Mouse (Mus musculus): ENCODE results near the gene Gm10282. TPM values are rescaled to one million over a fixed set of nuclear protein-coding genes. Genes with fewer than 3 reads are reported as not detected.
A peak's percentile ranks its signal among the peaks of the same experiment; 100 is the strongest.

Gene Gm10282
- polyA plus RNA-seq (2015; fragmentation: Nextera tagmentation; extraction: Ambion mirVana) = 10.9 and 13.0 TPM in 2 replicates

DNA sequence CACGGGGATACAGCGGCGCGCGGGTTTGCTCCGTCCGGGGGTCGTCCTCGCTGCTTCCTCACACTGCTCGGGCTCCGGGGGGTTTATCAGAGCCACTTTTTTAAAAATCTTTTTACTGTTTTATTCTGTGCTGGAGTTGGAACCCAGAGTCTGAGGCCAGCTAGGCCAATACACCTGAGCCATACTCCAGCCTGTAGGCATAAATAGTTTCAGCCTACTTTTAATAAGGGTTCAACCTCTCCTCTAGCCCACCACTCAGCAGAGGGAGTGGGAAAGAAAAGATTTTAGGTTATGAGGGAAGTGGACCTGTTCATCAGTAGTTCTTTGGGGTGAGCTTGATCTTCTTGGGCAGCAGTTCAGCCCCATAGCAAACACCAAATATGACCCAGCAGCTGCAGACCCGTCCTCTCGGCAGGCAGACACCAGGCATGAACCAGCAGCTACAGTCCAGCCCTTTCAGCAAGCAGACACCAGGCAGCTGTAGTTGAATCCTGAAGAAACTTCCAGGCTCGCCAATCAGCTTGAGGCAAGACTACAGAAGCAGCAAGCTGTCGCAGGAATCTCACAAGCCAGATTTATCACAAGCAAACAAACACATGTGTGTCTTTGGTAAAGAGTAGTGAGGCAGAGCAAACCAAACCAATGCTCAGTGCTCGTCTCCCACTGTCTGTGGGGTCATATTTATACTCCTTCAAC, at the start of gene Gm10282:
TSS of gene Gm10282 (minus strand) at position 51 of the 696 bp plus-strand sequence.
- no peaks in the 10 kb centered on the region for H3K9me3 ChIP-seq (replicated peaks)
- no peaks in the 10 kb centered on the region for H3K27me3 ChIP-seq (replicated peaks)
- H3K9ac ChIP-seq (replicated peaks) = no peak within 1 kb of the TSS
- H3K4me2 ChIP-seq = no peak within 1 kb of the TSS
- H3K4me1 ChIP-seq = no peaks in the 10 kb centered on the region
- ATAC-seq (ENCODE audit: low FRiP score) = no peak
- no peak within 1 kb of the TSS for H3K4me3 ChIP-seq (replicated peaks)
- WGBS = 83% methylated on average over 15 of the region's 16 CpGs
- no peak within 1 kb of the TSS for H3K27ac ChIP-seq (replicated peaks)
- no peaks in the 10 kb centered on the region for H3K36me3 ChIP-seq

DNA sequence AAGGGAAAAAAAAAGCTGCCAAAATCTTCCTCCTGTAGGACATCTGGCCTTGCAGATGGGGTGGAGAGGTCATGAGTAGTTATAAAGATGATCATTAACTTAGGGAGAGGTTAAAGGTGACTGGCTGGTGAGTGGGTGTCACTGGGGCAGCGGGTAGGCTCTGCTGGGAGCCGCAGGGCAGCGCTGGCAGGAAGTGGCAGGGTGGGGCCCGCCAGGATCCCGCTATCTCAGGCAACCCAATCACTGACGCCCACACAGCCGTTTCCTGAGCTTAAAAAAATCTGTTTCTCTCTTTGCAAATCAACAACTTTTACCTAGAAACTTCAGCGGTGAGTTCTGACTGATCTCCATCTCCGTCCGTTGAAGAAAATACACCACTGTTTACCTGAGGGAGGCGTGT, 49.2 kb upstream of the Gm10282 start:
- 84% methylated on average over 11 of the region's 11 CpGs for WGBS
- Histone ChIP-seq H3K27me3 (replicated peaks) (no peaks in the 10 kb centered on the region), H3K36me3 (peaks cover 72% of the 10 kb centered on the region), H3K4me3 (replicated peaks) (no peak overlapping the region), H3K27ac (replicated peaks) (no peak overlapping the region), H3K4me1 (no peaks in the 10 kb centered on the region), H3K4me2 (no peak overlapping the region), H3K9ac (replicated peaks) (no peak overlapping the region), H3K9me3 (replicated peaks) (no peaks in the 10 kb centered on the region)
- ATAC-seq (ENCODE audit: low FRiP score) = no peak

DNA sequence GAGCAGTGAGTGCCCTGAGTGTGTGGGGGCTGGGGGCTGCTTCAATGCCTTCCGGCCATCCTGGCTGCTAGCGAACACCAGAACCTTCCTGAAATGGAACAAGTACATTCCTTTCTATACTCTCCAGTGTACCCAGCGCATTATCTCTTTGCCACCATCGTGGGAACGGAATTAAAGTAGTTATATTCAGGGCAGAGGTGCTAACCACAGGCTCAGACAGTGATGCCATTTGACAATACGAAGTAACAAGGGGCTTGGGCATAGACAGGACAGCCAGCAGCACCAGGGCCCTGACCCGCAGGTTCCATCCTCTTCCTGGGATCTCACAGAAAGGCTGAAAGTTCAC, 48.6 kb upstream of the Gm10282 start:
- no peaks in the 10 kb centered on the region for H3K27me3 ChIP-seq (replicated peaks)

DNA sequence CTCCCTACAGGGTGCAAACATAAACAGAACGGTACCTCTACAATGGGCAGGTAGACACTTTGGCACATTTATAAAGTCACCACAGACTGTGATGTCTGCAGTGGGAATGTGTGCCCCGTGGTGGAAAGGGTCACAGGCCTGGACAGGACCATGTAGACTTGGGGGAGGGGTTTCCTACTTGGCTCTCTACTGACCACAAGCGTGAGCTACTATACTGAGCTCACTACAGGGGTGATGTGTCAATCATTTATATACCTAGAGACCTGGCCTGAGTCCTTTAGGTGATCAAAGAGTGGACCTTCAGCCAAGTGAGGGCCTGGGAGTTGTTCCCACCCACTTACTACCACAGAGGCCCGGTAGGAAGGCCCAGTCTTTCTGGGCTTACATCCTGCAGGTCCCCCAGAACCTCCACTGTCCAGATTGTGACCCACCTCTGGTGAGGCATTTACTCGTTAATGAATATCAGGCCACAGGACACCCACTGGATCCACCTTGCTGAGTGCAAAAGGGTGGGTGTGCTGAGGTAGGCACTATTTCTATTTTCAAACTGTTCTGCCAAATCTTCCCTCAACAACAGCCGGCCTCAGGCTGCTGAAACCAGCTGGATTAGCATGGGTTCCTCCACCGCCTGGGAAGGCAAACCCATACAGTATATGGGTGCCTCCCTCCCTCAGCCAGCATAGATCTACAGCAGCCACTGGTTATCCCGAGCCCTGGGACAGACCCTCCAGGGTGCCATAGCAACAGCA, 48.1 kb upstream of the Gm10282 start:
- H3K36me3 ChIP-seq = peaks cover 63% of the 10 kb centered on the region
- no peak overlapping the region for H3K27ac ChIP-seq (replicated peaks)
- no peak overlapping the region for H3K9ac ChIP-seq (replicated peaks)
- no peaks in the 10 kb centered on the region for H3K4me1 ChIP-seq
- H3K4me3 ChIP-seq (replicated peaks) = no peak overlapping the region
- ATAC-seq (ENCODE audit: low FRiP score) = peak; percentile 49; the same call in 1 of the 2 replicates
- no peaks in the 10 kb centered on the region for H3K9me3 ChIP-seq (replicated peaks)
- WGBS = 86% methylated on average over 8 of the region's 8 CpGs
- no peak overlapping the region for H3K4me2 ChIP-seq
- H3K27me3 ChIP-seq (replicated peaks) = no peaks in the 10 kb centered on the region

More for the DNA sequence above, 48.6 kb upstream of the Gm10282 start:
- WGBS = 88% methylated on average over 7 of the region's 7 CpGs
- Histone ChIP-seq H3K4me1 (no peaks in the 10 kb centered on the region), H3K9ac (replicated peaks) (no peak overlapping the region), H3K36me3 (peaks cover 67% of the 10 kb centered on the region), H3K4me3 (replicated peaks) (no peak overlapping the region), H3K4me2 (no peak overlapping the region), H3K27ac (replicated peaks) (no peak overlapping the region), H3K9me3 (replicated peaks) (no peaks in the 10 kb centered on the region)
- ATAC-seq (ENCODE audit: low FRiP score) = no peak

DNA sequence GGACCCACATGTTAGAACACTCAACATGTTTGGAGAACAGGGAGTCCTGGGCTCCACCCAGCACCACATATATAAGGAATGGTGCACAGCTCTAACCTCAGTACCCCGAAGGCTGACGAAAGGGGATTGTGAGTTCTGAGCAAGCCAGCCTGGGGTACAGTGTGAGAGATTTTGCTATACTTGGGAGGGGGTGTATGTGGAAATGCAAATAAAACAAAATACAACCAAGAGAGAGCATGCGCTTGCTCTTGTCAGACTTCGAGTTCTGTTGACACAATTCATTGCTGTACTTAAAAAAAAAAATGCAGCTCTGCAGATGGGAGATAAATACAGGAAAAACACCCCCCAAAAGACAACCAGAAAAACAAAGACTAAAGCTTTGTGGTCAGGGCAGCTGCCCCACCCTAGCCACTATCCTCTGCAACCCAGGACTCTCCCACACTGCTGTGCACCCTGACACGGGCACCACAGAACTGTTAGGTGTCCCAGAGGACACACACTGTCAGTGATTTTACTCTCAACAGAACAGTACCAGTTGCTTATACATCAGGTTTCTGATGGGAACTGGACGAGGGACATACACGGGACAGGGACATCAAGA, 46.4 kb upstream of the Gm10282 start:
- 88% methylated on average over 7 of the region's 7 CpGs for WGBS
- no peaks in the 10 kb centered on the region for H3K27me3 ChIP-seq (replicated peaks)
- no peaks in the 10 kb centered on the region for H3K9me3 ChIP-seq (replicated peaks)
- peaks cover 55% of the 10 kb centered on the region for H3K36me3 ChIP-seq
- H3K27ac ChIP-seq (replicated peaks) = no peak overlapping the region
- no peak for ATAC-seq (ENCODE audit: low FRiP score)
- no peak overlapping the region for H3K4me3 ChIP-seq (replicated peaks)
- H3K4me1 ChIP-seq = no peaks in the 10 kb centered on the region
- no peak overlapping the region for H3K9ac ChIP-seq (replicated peaks)
- H3K4me2 ChIP-seq = no peak overlapping the region

DNA sequence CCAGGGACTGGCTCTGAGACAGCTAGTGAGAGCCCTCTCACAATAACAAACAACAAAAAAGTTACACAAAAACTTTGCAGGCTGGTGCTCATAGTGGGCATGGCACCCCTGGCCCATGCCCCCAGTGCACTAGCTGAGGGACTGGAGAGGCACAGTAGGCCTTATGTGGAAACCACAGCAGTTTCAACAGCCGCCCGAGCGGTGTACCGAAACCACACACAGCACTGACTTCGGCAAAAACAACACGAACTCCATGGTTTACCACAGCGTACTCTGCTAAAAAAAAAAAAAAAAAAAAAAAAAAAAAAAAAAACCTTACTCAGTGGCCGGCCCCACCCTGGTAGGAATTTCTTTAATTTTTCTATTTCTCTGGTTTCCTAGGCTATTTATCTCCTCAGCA, 45.7 kb upstream of the Gm10282 start:
- Histone ChIP-seq H3K4me3 (replicated peaks) (no peak overlapping the region), H3K9ac (replicated peaks) (no peak overlapping the region), H3K36me3 (peaks cover 55% of the 10 kb centered on the region), H3K27me3 (replicated peaks) (no peaks in the 10 kb centered on the region), H3K4me2 (no peak overlapping the region), H3K27ac (replicated peaks) (no peak overlapping the region), H3K4me1 (no peaks in the 10 kb centered on the region), H3K9me3 (replicated peaks) (no peaks in the 10 kb centered on the region)
- 96% methylated on average over 8 of the region's 8 CpGs for WGBS
- no peak for ATAC-seq (ENCODE audit: low FRiP score)

DNA sequence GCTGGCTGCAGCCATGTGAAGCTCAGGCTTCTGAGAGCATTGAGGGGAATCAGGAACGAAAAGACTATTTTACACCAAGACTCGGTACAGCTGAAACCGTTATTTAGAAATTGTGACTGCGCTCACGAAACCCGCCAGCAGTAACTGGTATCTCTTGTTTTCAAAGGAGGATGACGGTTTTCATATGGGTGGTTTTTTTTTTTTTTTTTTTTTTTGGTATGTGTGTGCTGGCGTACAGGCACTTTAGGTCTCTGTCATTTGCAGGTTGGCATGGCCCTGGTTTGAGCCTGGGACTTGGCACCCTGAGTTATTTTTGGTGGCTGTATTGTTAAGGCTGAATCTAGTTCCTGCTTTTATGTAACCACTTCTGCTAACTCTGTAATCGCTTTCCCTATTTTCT, 44.8 kb upstream of the Gm10282 start:
- peaks cover 55% of the 10 kb centered on the region for H3K36me3 ChIP-seq
- H3K27me3 ChIP-seq (replicated peaks) = no peaks in the 10 kb centered on the region
- 93% methylated on average over 9 of the region's 9 CpGs for WGBS
- H3K4me2 ChIP-seq = no peak overlapping the region
- H3K9me3 ChIP-seq (replicated peaks) = no peaks in the 10 kb centered on the region
- ATAC-seq (ENCODE audit: low FRiP score) = no peak
- H3K27ac ChIP-seq (replicated peaks) = no peak overlapping the region
- H3K4me1 ChIP-seq = no peaks in the 10 kb centered on the region
- H3K4me3 ChIP-seq (replicated peaks) = no peak overlapping the region
- H3K9ac ChIP-seq (replicated peaks) = no peak overlapping the region

DNA sequence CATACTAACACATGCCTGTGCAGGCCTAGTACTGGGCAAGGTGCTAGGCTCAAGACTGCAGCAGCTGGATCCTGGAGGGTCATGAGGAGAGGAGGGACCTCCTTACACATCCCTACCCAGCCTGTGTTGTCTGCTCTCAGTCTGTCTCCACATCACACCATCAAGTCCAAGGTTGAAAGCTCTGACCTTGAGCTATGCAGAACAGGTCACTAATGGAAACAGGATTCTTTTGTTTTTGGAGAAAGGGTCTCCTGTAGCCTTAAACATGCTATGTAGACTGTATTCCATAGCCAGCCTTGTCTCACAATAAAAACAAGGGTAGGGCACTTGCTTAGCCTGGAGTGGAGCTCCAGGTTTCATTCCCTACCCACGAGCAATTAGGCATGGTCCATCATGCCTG, 43.9 kb upstream of the Gm10282 start:
- Histone ChIP-seq H3K36me3 (peaks cover 52% of the 10 kb centered on the region), H3K9ac (replicated peaks) (no peak overlapping the region), H3K27ac (replicated peaks) (no peak overlapping the region), H3K9me3 (replicated peaks) (no peaks in the 10 kb centered on the region), H3K4me2 (no peak overlapping the region), H3K4me1 (no peaks in the 10 kb centered on the region), H3K4me3 (replicated peaks) (no peak overlapping the region), H3K27me3 (replicated peaks) (no peaks in the 10 kb centered on the region)
- 91% methylated on average over 1 of the region's 1 CpGs for WGBS
- ATAC-seq (ENCODE audit: low FRiP score) = no peak

DNA sequence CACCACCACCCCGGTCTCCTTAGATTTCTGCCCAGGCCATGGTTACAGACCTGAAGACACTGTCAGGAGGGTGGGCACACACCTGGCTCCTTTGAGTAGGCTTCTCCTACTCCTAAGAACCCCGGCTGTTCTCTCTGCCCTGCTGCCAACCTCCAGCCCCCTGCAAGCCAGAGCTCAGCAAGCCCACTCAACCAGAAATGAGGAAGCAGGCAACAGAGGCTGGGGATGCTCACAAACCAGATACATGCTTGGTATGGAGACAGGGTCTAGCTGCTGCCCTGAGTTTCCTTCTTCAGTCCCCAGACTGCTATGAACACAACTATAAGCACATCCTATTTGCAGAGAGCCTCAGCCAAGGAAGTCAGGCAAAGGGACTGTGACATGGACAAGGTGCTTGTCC, 43.1 kb upstream of the Gm10282 start:
- Histone ChIP-seq H3K9ac (replicated peaks) (no peak overlapping the region), H3K4me2 (no peak overlapping the region), H3K4me3 (replicated peaks) (no peak overlapping the region), H3K36me3 (peaks cover 48% of the 10 kb centered on the region), H3K4me1 (no peaks in the 10 kb centered on the region), H3K27ac (replicated peaks) (no peak overlapping the region), H3K27me3 (replicated peaks) (no peaks in the 10 kb centered on the region), H3K9me3 (replicated peaks) (no peaks in the 10 kb centered on the region)
- 94% methylated on average over 2 of the region's 2 CpGs for WGBS
- no peak for ATAC-seq (ENCODE audit: low FRiP score)

DNA sequence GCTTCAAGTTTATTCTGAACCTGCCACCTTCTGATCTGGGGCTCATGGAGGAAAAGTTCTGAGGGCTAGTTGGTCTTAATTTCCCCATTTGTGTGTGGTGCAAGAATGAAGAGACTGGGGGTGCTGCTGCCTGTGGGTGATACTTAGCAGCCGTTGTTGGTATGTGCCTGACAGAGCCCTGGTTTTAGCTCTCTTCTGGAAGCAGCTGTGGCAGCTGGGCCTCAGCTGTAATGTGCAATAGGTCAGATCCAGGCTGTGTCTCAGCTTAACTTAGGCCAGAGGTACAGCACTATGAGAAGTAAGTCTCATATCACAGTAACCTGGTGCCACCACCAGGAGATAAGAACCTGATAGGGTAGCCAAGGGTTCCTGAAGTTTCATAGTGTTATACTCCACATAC, 42.5 kb upstream of the Gm10282 start:
- H3K36me3 ChIP-seq = peaks cover 45% of the 10 kb centered on the region
- ATAC-seq (ENCODE audit: low FRiP score) = no peak
- WGBS = 94% methylated on average over 1 of the region's 1 CpGs

DNA sequence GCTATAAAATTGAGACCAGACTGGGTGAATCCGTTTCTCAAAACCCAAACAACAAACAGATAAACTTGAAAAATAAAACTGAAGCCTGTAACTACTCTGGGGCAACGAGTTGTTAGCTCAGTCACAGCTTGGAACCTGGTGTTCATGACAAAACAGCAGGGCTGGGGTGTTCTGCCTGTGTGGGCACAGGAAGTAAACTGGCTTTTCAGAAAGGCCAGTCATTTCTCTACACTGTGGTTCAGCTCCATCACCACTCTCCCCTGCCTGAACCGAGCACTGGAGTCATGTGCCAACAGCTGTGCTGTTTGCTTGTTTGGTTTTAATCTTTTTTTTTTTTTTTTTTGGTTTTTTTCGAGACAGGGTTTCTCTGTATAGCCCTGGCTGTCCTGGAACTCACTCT, 38.7 kb upstream of the Gm10282 start:
- Histone ChIP-seq H3K27ac (replicated peaks) (no peak overlapping the region), H3K4me1 (no peaks in the 10 kb centered on the region), H3K4me2 (no peak overlapping the region), H3K27me3 (replicated peaks) (no peaks in the 10 kb centered on the region), H3K36me3 (peaks cover 72% of the 10 kb centered on the region), H3K9ac (replicated peaks) (no peak overlapping the region), H3K9me3 (replicated peaks) (no peaks in the 10 kb centered on the region), H3K4me3 (replicated peaks) (no peak overlapping the region)
- 80% methylated on average over 4 of the region's 4 CpGs for WGBS
- ATAC-seq (ENCODE audit: low FRiP score) = no peak

More for the DNA sequence above, 42.5 kb upstream of the Gm10282 start:
- Histone ChIP-seq H3K27ac (replicated peaks) (no peak overlapping the region), H3K4me3 (replicated peaks) (no peak overlapping the region), H3K4me1 (no peaks in the 10 kb centered on the region), H3K9ac (replicated peaks) (no peak overlapping the region), H3K4me2 (no peak overlapping the region), H3K9me3 (replicated peaks) (no peaks in the 10 kb centered on the region), H3K27me3 (replicated peaks) (no peaks in the 10 kb centered on the region)
